Mouse (Mus musculus): ENCODE results near the gene Ndrg3.

GRCm38 (mm10) chr2:156973316-156974100 lies 18.3 kb downstream of the Ndrg3 start:
- TF ChIP-seq CTCF (IDR thresholded peaks at IDR 0.05; ENCODE audit: low read depth) (no peak), EP300 (optimal IDR thresholded peaks at IDR 0.05) (no peak)

All from stomach, postnatal 0 days (tissue).